Mouse (Mus musculus): ENCODE data around the gene Kcns1. TPM values are rescaled to one million over a fixed set of nuclear protein-coding genes. Genes with fewer than 3 reads are reported as not detected.

Gene Kcns1
- total RNA-seq, 1 experiment = 0.80 TPM

DNA sequence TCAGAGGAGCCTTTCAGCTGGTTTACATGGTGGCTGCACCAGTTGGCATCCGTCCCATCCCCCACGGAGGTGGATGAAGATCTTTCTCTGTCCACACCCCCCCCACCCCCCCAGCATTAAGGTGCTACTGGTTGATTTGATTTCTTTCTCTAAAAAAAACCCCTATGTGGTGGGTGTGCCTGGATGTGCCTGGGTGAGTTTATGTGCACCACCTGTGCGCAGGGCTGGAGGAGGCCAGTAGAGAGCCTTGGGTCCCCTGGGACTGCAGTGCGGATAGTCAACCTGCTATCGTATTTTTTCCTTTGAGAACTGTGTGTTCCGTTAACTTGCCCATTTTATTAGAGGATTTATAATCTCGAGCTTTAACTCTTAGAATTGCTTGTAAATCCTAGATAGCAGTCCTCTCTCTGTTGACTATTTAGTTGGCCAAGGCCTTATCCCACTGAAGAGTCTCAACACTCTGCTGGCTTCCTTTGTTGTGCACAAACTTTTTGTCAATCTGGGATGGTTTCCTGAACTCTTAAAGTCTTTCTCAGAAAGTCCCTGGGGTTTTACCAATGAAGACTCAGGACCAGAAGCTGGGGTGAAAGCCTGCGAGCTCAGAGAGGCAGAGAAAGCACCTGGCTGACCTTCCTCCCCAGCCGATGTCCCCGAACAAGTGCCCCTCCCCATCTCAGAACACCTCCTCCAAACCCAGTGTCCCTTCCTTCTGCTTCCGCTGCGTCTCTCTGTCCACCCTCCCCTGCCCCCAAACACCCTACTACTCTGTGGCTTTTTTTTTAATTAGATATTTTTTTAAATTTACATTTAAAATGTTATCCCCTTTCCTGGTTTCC, 42.1 kb downstream of the Kcns1 start:
- no peak overlapping the region for H3K27ac ChIP-seq (ENCODE audit: insufficient read depth, low read depth, low read length, poor library complexity, severe bottlenecking)
- in situ Hi-C loops (cut with MboI; ENCODE audit: low sequenced_read_pairs in 2 of 2, unreplicated experiment in 2 of 2) = no loop called here
- H3K9ac ChIP-seq (ENCODE audit: insufficient read depth, low read depth, low read length, poor library complexity, severe bottlenecking) = no peak overlapping the region
- H3K4me3 ChIP-seq (ENCODE audit: insufficient read depth in 1 of 2, low read depth in 1 of 2, low read length in 2 of 2, poor library complexity in 1 of 2, severe bottlenecking in 1 of 2) = no peak overlapping the region
- H3K36me3 ChIP-seq (ENCODE audit: control insufficient read depth, insufficient read depth, low read length, poor library complexity, severe bottlenecking) = peaks cover 10% of the 10 kb centered on the region
- TF ChIP-seq MAFK (IDR thresholded peaks at IDR 0.05; ENCODE audit: insufficient read depth, low read depth, low read length) (no peak), HCFC1 (IDR thresholded peaks at IDR 0.05; ENCODE audit: borderline replicate concordance, insufficient read depth, low read length) (no peak), ZC3H11A (IDR thresholded peaks at IDR 0.05; ENCODE audit: borderline replicate concordance, low read depth, low read length) (no peak), CHD2 (IDR thresholded peaks at IDR 0.05; ENCODE audit: low read depth, low read length) (no peak), ZNF384 (IDR thresholded peaks at IDR 0.05; ENCODE audit: low read depth, low read length) (no peak)
- no peak for DNase-seq (ENCODE audit: low read depth, low spot score)
- H3K9me3 ChIP-seq (ENCODE audit: control insufficient read depth, insufficient read depth, low read depth, low read length) = no peaks in the 10 kb centered on the region
- no peaks in the 10 kb centered on the region for H3K4me1 ChIP-seq (ENCODE audit: control insufficient read depth in 2 of 2, insufficient read depth in 2 of 2, low read length in 2 of 2, poor library complexity in 1 of 2)

DNA sequence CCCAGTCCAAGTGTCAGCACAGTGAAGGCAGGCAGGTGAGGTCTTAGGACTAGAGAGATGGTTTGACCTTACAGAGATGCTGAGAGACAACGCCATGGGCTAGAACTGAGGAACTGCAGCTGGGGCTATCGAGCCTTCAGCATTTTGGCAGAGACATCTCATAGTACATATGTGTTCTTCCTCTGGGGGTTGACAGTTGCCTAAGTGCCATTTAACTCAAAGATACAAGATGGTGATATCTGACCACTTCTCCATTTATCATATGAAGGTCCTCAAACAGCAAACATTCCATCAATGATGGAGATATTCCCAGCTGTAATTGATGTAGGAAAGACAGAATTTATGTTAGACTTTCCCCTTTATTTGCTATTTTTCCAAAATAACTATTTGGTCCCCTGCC, 43.6 kb downstream of the Kcns1 start:
- Histone ChIP-seq H3K27ac (ENCODE audit: insufficient read depth, low read depth, low read length, poor library complexity, severe bottlenecking) (no peak overlapping the region), H3K9me3 (ENCODE audit: control insufficient read depth, insufficient read depth, low read depth, low read length) (no peaks in the 10 kb centered on the region), H3K4me3 (ENCODE audit: insufficient read depth in 1 of 2, low read depth in 1 of 2, low read length in 2 of 2, poor library complexity in 1 of 2, severe bottlenecking in 1 of 2) (no peak overlapping the region), H3K9ac (ENCODE audit: insufficient read depth, low read depth, low read length, poor library complexity, severe bottlenecking) (no peak overlapping the region), H3K4me1 (ENCODE audit: control insufficient read depth in 2 of 2, insufficient read depth in 2 of 2, low read length in 2 of 2, poor library complexity in 1 of 2) (no peaks in the 10 kb centered on the region), H3K36me3 (ENCODE audit: control insufficient read depth, insufficient read depth, low read length, poor library complexity, severe bottlenecking) (peaks cover 12% of the 10 kb centered on the region)
- TF ChIP-seq MAFK (IDR thresholded peaks at IDR 0.05; ENCODE audit: insufficient read depth, low read depth, low read length) (no peak), CHD2 (IDR thresholded peaks at IDR 0.05; ENCODE audit: low read depth, low read length) (no peak), HCFC1 (IDR thresholded peaks at IDR 0.05; ENCODE audit: borderline replicate concordance, insufficient read depth, low read length) (no peak), ZC3H11A (IDR thresholded peaks at IDR 0.05; ENCODE audit: borderline replicate concordance, low read depth, low read length) (no peak), ZNF384 (IDR thresholded peaks at IDR 0.05; ENCODE audit: low read depth, low read length) (no peak)
- no peak for DNase-seq (ENCODE audit: low read depth, low spot score)
- in situ Hi-C loops (cut with MboI; ENCODE audit: low sequenced_read_pairs in 2 of 2, unreplicated experiment in 2 of 2) = no loop called here

GRCm38 (mm10) chr2:164126533-164126955, 44.4 kb downstream of the Kcns1 start:
- no peak overlapping the region for H3K27ac ChIP-seq (ENCODE audit: insufficient read depth, low read depth, low read length, poor library complexity, severe bottlenecking)
- peaks cover 12% of the 10 kb centered on the region for H3K36me3 ChIP-seq (ENCODE audit: control insufficient read depth, insufficient read depth, low read length, poor library complexity, severe bottlenecking)
- TF ChIP-seq CHD2 (IDR thresholded peaks at IDR 0.05; ENCODE audit: low read depth, low read length) = no peak
- TF ChIP-seq HCFC1 (IDR thresholded peaks at IDR 0.05; ENCODE audit: borderline replicate concordance, insufficient read depth, low read length) = no peak
- TF ChIP-seq ZC3H11A (IDR thresholded peaks at IDR 0.05; ENCODE audit: borderline replicate concordance, low read depth, low read length) = no peak
- TF ChIP-seq ZNF384 (IDR thresholded peaks at IDR 0.05; ENCODE audit: low read depth, low read length) = no peak
- TF ChIP-seq MAFK (IDR thresholded peaks at IDR 0.05; ENCODE audit: insufficient read depth, low read depth, low read length) = no peak
- in situ Hi-C loops (cut with MboI; ENCODE audit: low sequenced_read_pairs in 2 of 2, unreplicated experiment in 2 of 2) = no loop called here
- H3K9me3 ChIP-seq (ENCODE audit: control insufficient read depth, insufficient read depth, low read depth, low read length) = no peaks in the 10 kb centered on the region
- H3K4me1 ChIP-seq (ENCODE audit: control insufficient read depth in 2 of 2, insufficient read depth in 2 of 2, low read length in 2 of 2, poor library complexity in 1 of 2) = no peaks in the 10 kb centered on the region
- H3K4me3 ChIP-seq (ENCODE audit: insufficient read depth in 1 of 2, low read depth in 1 of 2, low read length in 2 of 2, poor library complexity in 1 of 2, severe bottlenecking in 1 of 2) = no peak overlapping the region
- no peak overlapping the region for H3K9ac ChIP-seq (ENCODE audit: insufficient read depth, low read depth, low read length, poor library complexity, severe bottlenecking)
- no peak for DNase-seq (ENCODE audit: low read depth, low spot score)

- in situ Hi-C loops (cut with MboI; ENCODE audit: low sequenced_read_pairs in 2 of 2, unreplicated experiment in 2 of 2) = no loop called here
- H3K36me3 ChIP-seq (ENCODE audit: control insufficient read depth, insufficient read depth, low read length, poor library complexity, severe bottlenecking) = peaks cover 8% of the 10 kb centered on the region
- no peaks in the 10 kb centered on the region for H3K4me1 ChIP-seq (ENCODE audit: control insufficient read depth in 2 of 2, insufficient read depth in 2 of 2, low read length in 2 of 2, poor library complexity in 1 of 2)
These were observed 47.6 kb downstream of the Kcns1 start for GRCm38 (mm10) chr2:164123169-164123766.

More at GRCm38 (mm10) chr2:164123169-164123766, 47.6 kb downstream of the Kcns1 start:
- H3K9ac ChIP-seq (ENCODE audit: insufficient read depth, low read depth, low read length, poor library complexity, severe bottlenecking) = no peak overlapping the region
- no peak overlapping the region for H3K4me3 ChIP-seq (ENCODE audit: insufficient read depth in 1 of 2, low read depth in 1 of 2, low read length in 2 of 2, poor library complexity in 1 of 2, severe bottlenecking in 1 of 2)
- no peaks in the 10 kb centered on the region for H3K9me3 ChIP-seq (ENCODE audit: control insufficient read depth, insufficient read depth, low read depth, low read length)
- DNase-seq (ENCODE audit: low read depth, low spot score) = no peak
- TF ChIP-seq CHD2 (IDR thresholded peaks at IDR 0.05; ENCODE audit: low read depth, low read length) (no peak), ZC3H11A (IDR thresholded peaks at IDR 0.05; ENCODE audit: borderline replicate concordance, low read depth, low read length) (no peak), MAFK (IDR thresholded peaks at IDR 0.05; ENCODE audit: insufficient read depth, low read depth, low read length) (no peak), ZNF384 (IDR thresholded peaks at IDR 0.05; ENCODE audit: low read depth, low read length) (no peak), HCFC1 (IDR thresholded peaks at IDR 0.05; ENCODE audit: borderline replicate concordance, insufficient read depth, low read length) (no peak)
- no peak overlapping the region for H3K27ac ChIP-seq (ENCODE audit: insufficient read depth, low read depth, low read length, poor library complexity, severe bottlenecking)

Data from ES-E14 (cell line).